Mouse (Mus musculus): ENCODE measurements around the gene Apoc2. TPM values are rescaled to one million over a fixed set of nuclear protein-coding genes. Genes with fewer than 3 reads are reported as not detected.

The Apoc2 gene
- 44.8 TPM for polyA plus RNA-seq (2014; fragmentation: Illumina TruSeq; extraction: RNeasy Lipid Tissue Mini Kit (QIAGEN cat#74804); ENCODE audit: low read depth, low replicate concordance)

GRCm38 (mm10) chr7:19677872-19678271 lies at the start of gene Apoc2:
Apoc2 (minus strand) TSS chr7:19677941.

GRCm38 (mm10) chr7:19715239-19716054 lies 37.7 kb upstream of the Apoc2 start, which contains the start of gene Tomm40:
Tomm40 (minus strand) TSS chr7:19715438.

GRCm38 (mm10) chr7:19698907-19699826 lies 21.4 kb upstream of the Apoc2 start, which contains the start of gene Apoe:
Apoe (minus strand) TSS chr7:19699188.

GRCm38 (mm10) chr7:19691873-19692865 lies 14.4 kb upstream of the Apoc2 start, which contains the start of gene Apoc1:
Apoc1 (minus strand) TSS chr7:19692660.

GRCm38 (mm10) chr7:19681202-19681694 lies 3.5 kb upstream of the Apoc2 start, which contains the start of the genes Gm44805 and Apoc4:
Gm44805 (minus strand) TSS chr7:19681423.
Apoc4 (minus strand) TSS chr7:19681479.

GRCm38 (mm10) chr7:19664955-19665841 lies 12.5 kb downstream of the Apoc2 start, which contains the start of gene Clptm1:
Clptm1 (minus strand) TSS chr7:19665033.

GRCm38 (mm10) chr7:19629361-19629734 lies 48.4 kb downstream of the Apoc2 start, which contains the start of gene Relb:
Relb (minus strand) TSS chr7:19629438.

Other genes starting within 250 kb of the Apoc2 start
- 0.82 TPM for gene Mark4, start 219.1 kb downstream of the Apoc2 start, polyA plus RNA-seq (2014; fragmentation: Illumina TruSeq; extraction: RNeasy Lipid Tissue Mini Kit (QIAGEN cat#74804); ENCODE audit: low read depth, low replicate concordance)
- gene Exoc3l2, start 214.6 kb downstream of the Apoc2 start, polyA plus RNA-seq (2014; fragmentation: Illumina TruSeq; extraction: RNeasy Lipid Tissue Mini Kit (QIAGEN cat#74804); ENCODE audit: low read depth, low replicate concordance), result 0.34 TPM
- 1.6 TPM for gene Bloc1s3, start 169.6 kb downstream of the Apoc2 start, polyA plus RNA-seq (2014; fragmentation: Illumina TruSeq; extraction: RNeasy Lipid Tissue Mini Kit (QIAGEN cat#74804); ENCODE audit: low read depth, low replicate concordance)
- gene Trappc6a, start 169.5 kb downstream of the Apoc2 start, polyA plus RNA-seq (2014; fragmentation: Illumina TruSeq; extraction: RNeasy Lipid Tissue Mini Kit (QIAGEN cat#74804); ENCODE audit: low read depth, low replicate concordance), result not detected
- not detected for gene Nkpd1, start 160.1 kb downstream of the Apoc2 start, polyA plus RNA-seq (2014; fragmentation: Illumina TruSeq; extraction: RNeasy Lipid Tissue Mini Kit (QIAGEN cat#74804); ENCODE audit: low read depth, low replicate concordance)
- gene Ppp1r37, start 114.9 kb downstream of the Apoc2 start, polyA plus RNA-seq (2014; fragmentation: Illumina TruSeq; extraction: RNeasy Lipid Tissue Mini Kit (QIAGEN cat#74804); ENCODE audit: low read depth, low replicate concordance), result 1.3 TPM
- gene Zfp296, start 100.7 kb downstream of the Apoc2 start, polyA plus RNA-seq (2014; fragmentation: Illumina TruSeq; extraction: RNeasy Lipid Tissue Mini Kit (QIAGEN cat#74804); ENCODE audit: low read depth, low replicate concordance), result not detected
- 10.5 TPM for gene Gemin7, start 100.3 kb downstream of the Apoc2 start, polyA plus RNA-seq (2014; fragmentation: Illumina TruSeq; extraction: RNeasy Lipid Tissue Mini Kit (QIAGEN cat#74804); ENCODE audit: low read depth, low replicate concordance)
- gene Clasrp, start 73.5 kb downstream of the Apoc2 start, polyA plus RNA-seq (2014; fragmentation: Illumina TruSeq; extraction: RNeasy Lipid Tissue Mini Kit (QIAGEN cat#74804); ENCODE audit: low read depth, low replicate concordance), result 1.7 TPM
- 0.11 TPM for gene Relb, start 48.5 kb downstream of the Apoc2 start, polyA plus RNA-seq (2014; fragmentation: Illumina TruSeq; extraction: RNeasy Lipid Tissue Mini Kit (QIAGEN cat#74804); ENCODE audit: low read depth, low replicate concordance)
- gene Clptm1, start 12.9 kb downstream of the Apoc2 start, polyA plus RNA-seq (2014; fragmentation: Illumina TruSeq; extraction: RNeasy Lipid Tissue Mini Kit (QIAGEN cat#74804); ENCODE audit: low read depth, low replicate concordance), result 20.7 TPM
- not detected for gene Gm44805, start 3.5 kb upstream of the Apoc2 start, polyA plus RNA-seq (2014; fragmentation: Illumina TruSeq; extraction: RNeasy Lipid Tissue Mini Kit (QIAGEN cat#74804); ENCODE audit: low read depth, low replicate concordance)
- 123 TPM for gene Apoc4, start 3.5 kb upstream of the Apoc2 start, polyA plus RNA-seq (2014; fragmentation: Illumina TruSeq; extraction: RNeasy Lipid Tissue Mini Kit (QIAGEN cat#74804); ENCODE audit: low read depth, low replicate concordance)
- gene Apoc1, start 14.7 kb upstream of the Apoc2 start, polyA plus RNA-seq (2014; fragmentation: Illumina TruSeq; extraction: RNeasy Lipid Tissue Mini Kit (QIAGEN cat#74804); ENCODE audit: low read depth, low replicate concordance), result 3,872 TPM
- 941 TPM for gene Apoe, start 21.2 kb upstream of the Apoc2 start, polyA plus RNA-seq (2014; fragmentation: Illumina TruSeq; extraction: RNeasy Lipid Tissue Mini Kit (QIAGEN cat#74804); ENCODE audit: low read depth, low replicate concordance)
- 1.1 TPM for gene Tomm40, start 37.5 kb upstream of the Apoc2 start, polyA plus RNA-seq (2014; fragmentation: Illumina TruSeq; extraction: RNeasy Lipid Tissue Mini Kit (QIAGEN cat#74804); ENCODE audit: low read depth, low replicate concordance)
- gene Nectin2, start 72.5 kb upstream of the Apoc2 start, polyA plus RNA-seq (2014; fragmentation: Illumina TruSeq; extraction: RNeasy Lipid Tissue Mini Kit (QIAGEN cat#74804); ENCODE audit: low read depth, low replicate concordance), result 2.6 TPM
- gene Bcam, start 93.1 kb upstream of the Apoc2 start, polyA plus RNA-seq (2014; fragmentation: Illumina TruSeq; extraction: RNeasy Lipid Tissue Mini Kit (QIAGEN cat#74804); ENCODE audit: low read depth, low replicate concordance), result 0.16 TPM
- gene Cblc, start 118.9 kb upstream of the Apoc2 start, polyA plus RNA-seq (2014; fragmentation: Illumina TruSeq; extraction: RNeasy Lipid Tissue Mini Kit (QIAGEN cat#74804); ENCODE audit: low read depth, low replicate concordance), result 2.6 TPM
- gene Bcl3, start 144.8 kb upstream of the Apoc2 start, polyA plus RNA-seq (2014; fragmentation: Illumina TruSeq; extraction: RNeasy Lipid Tissue Mini Kit (QIAGEN cat#74804); ENCODE audit: low read depth, low replicate concordance), result 5.4 TPM
- gene Gm19345, start 174.1 kb upstream of the Apoc2 start, polyA plus RNA-seq (2014; fragmentation: Illumina TruSeq; extraction: RNeasy Lipid Tissue Mini Kit (QIAGEN cat#74804); ENCODE audit: low read depth, low replicate concordance), result not detected
- not detected for gene Ceacam16, start 183.4 kb upstream of the Apoc2 start, polyA plus RNA-seq (2014; fragmentation: Illumina TruSeq; extraction: RNeasy Lipid Tissue Mini Kit (QIAGEN cat#74804); ENCODE audit: low read depth, low replicate concordance)
- gene Ceacam19, start 210.0 kb upstream of the Apoc2 start, polyA plus RNA-seq (2014; fragmentation: Illumina TruSeq; extraction: RNeasy Lipid Tissue Mini Kit (QIAGEN cat#74804); ENCODE audit: low read depth, low replicate concordance), result not detected
- 7.0 TPM for gene Pvr, start 243.2 kb upstream of the Apoc2 start, polyA plus RNA-seq (2014; fragmentation: Illumina TruSeq; extraction: RNeasy Lipid Tissue Mini Kit (QIAGEN cat#74804); ENCODE audit: low read depth, low replicate concordance)